Mouse (Mus musculus): ENCODE results near the gene Ctdspl. TPM values are rescaled to one million over a fixed set of nuclear protein-coding genes. Genes with fewer than 3 reads are reported as not detected.

Ctdspl gene
- polyA plus RNA-seq, 1 experiment from 2014 or later: 9.0 TPM

- Histone ChIP-seq H3K4me1 (no peaks in the 10 kb centered on the region), H3K4me2 (no peak overlapping the region), H3K36me3 (replicated peaks) (no peaks in the 10 kb centered on the region), H3K4me3 (replicated peaks) (no peak overlapping the region), H3K27ac (no peak overlapping the region), H3K9ac (no peak overlapping the region), H3K9me3 (no peaks in the 10 kb centered on the region), H3K27me3 (no peaks in the 10 kb centered on the region)
- WGBS: 92% methylated on average over 16 of the region's 16 CpGs
- no peak for ATAC-seq (ENCODE audit: low FRiP score)
Observed at GRCm38 (mm10) chr9:118952180-118952579, 25.9 kb downstream of the Ctdspl start.

GRCm38 (mm10) chr9:118953465-118954194 lies 27.4 kb downstream of the Ctdspl start:
- Histone ChIP-seq H3K27ac (no peak overlapping the region), H3K4me2 (no peak overlapping the region), H3K36me3 (replicated peaks) (no peaks in the 10 kb centered on the region), H3K9ac (no peak overlapping the region), H3K4me3 (replicated peaks) (no peak overlapping the region), H3K4me1 (no peaks in the 10 kb centered on the region), H3K9me3 (no peaks in the 10 kb centered on the region), H3K27me3 (no peaks in the 10 kb centered on the region)
- 94% methylated on average over 16 of the region's 16 CpGs for WGBS
- no peak for ATAC-seq (ENCODE audit: low FRiP score)

- Histone ChIP-seq H3K4me2 (no peak overlapping the region), H3K9me3 (no peaks in the 10 kb centered on the region), H3K36me3 (replicated peaks) (no peaks in the 10 kb centered on the region), H3K27ac (no peak overlapping the region), H3K4me3 (replicated peaks) (no peak overlapping the region), H3K4me1 (no peaks in the 10 kb centered on the region), H3K9ac (no peak overlapping the region), H3K27me3 (no peaks in the 10 kb centered on the region)
- WGBS: 85% methylated on average over 7 of the region's 7 CpGs
- ATAC-seq (ENCODE audit: low FRiP score): no peak
Observed at GRCm38 (mm10) chr9:118958802-118959201, 32.5 kb downstream of the Ctdspl start.

GRCm38 (mm10) chr9:118960415-118961091 lies 34.3 kb downstream of the Ctdspl start:
- Histone ChIP-seq H3K4me2 (no peak overlapping the region), H3K27me3 (no peaks in the 10 kb centered on the region), H3K9ac (no peak overlapping the region), H3K36me3 (replicated peaks) (no peaks in the 10 kb centered on the region), H3K27ac (no peak overlapping the region), H3K9me3 (no peaks in the 10 kb centered on the region), H3K4me3 (replicated peaks) (no peak overlapping the region), H3K4me1 (peaks cover 8% of the 10 kb centered on the region)
- WGBS: 75% methylated on average over 16 of the region's 16 CpGs
- ATAC-seq (ENCODE audit: low FRiP score): no peak

GRCm38 (mm10) chr9:118963149-118963548 lies 36.9 kb downstream of the Ctdspl start:
- Histone ChIP-seq H3K9ac (no peak overlapping the region), H3K27ac (no peak overlapping the region), H3K4me3 (replicated peaks) (no peak overlapping the region), H3K9me3 (no peaks in the 10 kb centered on the region), H3K4me1 (peaks cover 8% of the 10 kb centered on the region), H3K4me2 (no peak overlapping the region), H3K36me3 (replicated peaks) (no peaks in the 10 kb centered on the region), H3K27me3 (no peaks in the 10 kb centered on the region)
- ATAC-seq (ENCODE audit: low FRiP score): no peak
- 92% methylated on average over 9 of the region's 9 CpGs for WGBS

GRCm38 (mm10) chr9:118964263-118965034 lies 38.2 kb downstream of the Ctdspl start:
- Histone ChIP-seq H3K4me2 (no peak overlapping the region), H3K9me3 (no peaks in the 10 kb centered on the region), H3K27me3 (no peaks in the 10 kb centered on the region), H3K4me3 (replicated peaks) (no peak overlapping the region), H3K36me3 (replicated peaks) (no peaks in the 10 kb centered on the region), H3K9ac (no peak overlapping the region), H3K4me1 (peaks cover 8% of the 10 kb centered on the region), H3K27ac (no peak overlapping the region)
- 83% methylated on average over 18 of the region's 18 CpGs for WGBS
- no peak for ATAC-seq (ENCODE audit: low FRiP score)

- Histone ChIP-seq H3K9me3 (no peaks in the 10 kb centered on the region), H3K4me1 (peaks cover 14% of the 10 kb centered on the region), H3K27ac (no peak overlapping the region), H3K27me3 (no peaks in the 10 kb centered on the region), H3K4me3 (replicated peaks) (no peak overlapping the region), H3K36me3 (replicated peaks) (no peaks in the 10 kb centered on the region), H3K9ac (no peak overlapping the region), H3K4me2 (no peak overlapping the region)
- ATAC-seq (ENCODE audit: low FRiP score): no peak
- WGBS: 95% methylated on average over 4 of the region's 4 CpGs
Observed at GRCm38 (mm10) chr9:118969810-118970209, 43.6 kb downstream of the Ctdspl start.

- Histone ChIP-seq H3K9me3 (no peaks in the 10 kb centered on the region), H3K9ac (no peak overlapping the region), H3K4me1 (peaks cover 33% of the 10 kb centered on the region), H3K27ac (no peak overlapping the region), H3K27me3 (no peaks in the 10 kb centered on the region), H3K4me2 (no peak overlapping the region), H3K36me3 (replicated peaks) (no peaks in the 10 kb centered on the region), H3K4me3 (replicated peaks) (no peak overlapping the region)
- ATAC-seq (ENCODE audit: low FRiP score): no peak
- 90% methylated on average over 7 of the region's 7 CpGs for WGBS
Observed at GRCm38 (mm10) chr9:118973028-118973427, 46.8 kb downstream of the Ctdspl start.

- WGBS: 81% methylated on average over 5 of the region's 5 CpGs
- Histone ChIP-seq H3K27me3 (no peaks in the 10 kb centered on the region), H3K36me3 (replicated peaks) (no peaks in the 10 kb centered on the region), H3K9me3 (no peaks in the 10 kb centered on the region), H3K4me1 (peaks cover 37% of the 10 kb centered on the region), H3K9ac (no peak overlapping the region), H3K27ac (0 out of 2 replicates have a peak overlapping the region, but pooled peaks have one; percentile 42), H3K4me2 (no peak overlapping the region), H3K4me3 (replicated peaks) (no peak overlapping the region)
- no peak for ATAC-seq (ENCODE audit: low FRiP score)
Observed at GRCm38 (mm10) chr9:118973566-118973965, 47.3 kb downstream of the Ctdspl start.

GRCm38 (mm10) chr9:118974148-118974547 lies 47.9 kb downstream of the Ctdspl start:
- no peak for ATAC-seq (ENCODE audit: low FRiP score)
- 70% methylated on average over 5 of the region's 5 CpGs for WGBS
- no peaks in the 10 kb centered on the region for H3K27me3 ChIP-seq
- H3K9me3 ChIP-seq: no peaks in the 10 kb centered on the region
- H3K4me3 ChIP-seq (replicated peaks): no peak overlapping the region
- H3K4me1 ChIP-seq: peaks cover 37% of the 10 kb centered on the region
- no peak overlapping the region for H3K4me2 ChIP-seq
- H3K9ac ChIP-seq: no peak overlapping the region
- H3K36me3 ChIP-seq (replicated peaks): no peaks in the 10 kb centered on the region
- peak overlapping the region; percentile 42 for H3K27ac ChIP-seq

GRCm38 (mm10) chr9:118975211-118975671 lies 49.0 kb downstream of the Ctdspl start:
- Histone ChIP-seq H3K36me3 (replicated peaks) (no peaks in the 10 kb centered on the region), H3K9ac (no peak overlapping the region), H3K4me1 (peaks cover 48% of the 10 kb centered on the region), H3K9me3 (no peaks in the 10 kb centered on the region), H3K4me3 (replicated peaks) (no peak overlapping the region), H3K4me2 (no peak overlapping the region), H3K27ac (no peak overlapping the region), H3K27me3 (no peaks in the 10 kb centered on the region)
- ATAC-seq (ENCODE audit: low FRiP score): no peak
- WGBS: 63% methylated on average over 11 of the region's 11 CpGs

- H3K36me3 ChIP-seq (replicated peaks): no peaks in the 10 kb centered on the region
- H3K4me1 ChIP-seq: peaks cover 53% of the 10 kb centered on the region
- no peak overlapping the region for H3K4me3 ChIP-seq (replicated peaks)
- no peak overlapping the region for H3K4me2 ChIP-seq
- H3K27me3 ChIP-seq: no peaks in the 10 kb centered on the region
- H3K9ac ChIP-seq: no peak overlapping the region
- ATAC-seq (ENCODE audit: low FRiP score): no peak
- WGBS: 63% methylated on average over 9 of the region's 9 CpGs
- no peak overlapping the region for H3K27ac ChIP-seq
- H3K9me3 ChIP-seq: no peaks in the 10 kb centered on the region
Observed at GRCm38 (mm10) chr9:118975758-118976157, 49.5 kb downstream of the Ctdspl start.
